Mouse (Mus musculus) gastrocnemius, postnatal 25 days (tissue): Measurements from ENCODE around the gene G0s2. TPM values are rescaled to one million over a fixed set of nuclear protein-coding genes. Genes with fewer than 3 reads are reported as not detected.

Source experiments
- total RNA-seq, 2 experiments: library from RNA; stranded (reverse); gene quantifications; 1 replicate in 1 of 2; 2 replicates in 1 of 2; pipeline ENCODE4 v1.2.3; 2021

Gene G0s2
- total RNA-seq, 2 experiments from 2014 or later: 14.8 to 47.8 TPM

Other genes starting within 250 kb of the G0s2 start
- under 1 TPM; 0.08 to 0.20 TPM for gene Syt14, start 237.4 kb downstream of the G0s2 start, total RNA-seq
- gene Diexf, start 142.9 kb downstream of the G0s2 start, total RNA-seq: 10 to 100 TPM in 1 of 2 experiments, 1 to 10 TPM in 1; 6.2 to 10.0 TPM
- 1 to 10 TPM; 1.2 to 1.3 TPM for gene Irf6, start 120.1 kb downstream of the G0s2 start, total RNA-seq
- gene A130010J15Rik, start 105.2 kb downstream of the G0s2 start, total RNA-seq: 1 to 10 TPM; 2.3 to 3.1 TPM
- 1 to 10 TPM; 2.1 to 3.3 TPM for gene Traf3ip3, start 71.5 kb downstream of the G0s2 start, total RNA-seq
- gene Lamb3, start 65.5 kb downstream of the G0s2 start, total RNA-seq: 1 to 10 TPM; 2.0 to 2.7 TPM
- gene Hsd11b1, start 9.1 kb downstream of the G0s2 start, total RNA-seq: 1 to 10 TPM; 6.3 to 7.9 TPM
- under 1 TPM in 1 of 2 experiments, not detected in 1; 0.18 TPM for gene Camk1g, start 97.1 kb upstream of the G0s2 start, total RNA-seq